Mouse (Mus musculus): ENCODE measurements around the gene Gabpb1.

Gabpb1 gene

GRCm38 (mm10) chr2:126591304-126591703, 84.8 kb downstream of the Gabpb1 start:
- no peak for DNase-seq

- no peak for DNase-seq
Observed at GRCm38 (mm10) chr2:126587468-126587867, 88.7 kb downstream of the Gabpb1 start.

- DNase-seq = no peak
Observed at GRCm38 (mm10) chr2:126584621-126585369, 91.3 kb downstream of the Gabpb1 start.

- no peak for DNase-seq
Observed at GRCm38 (mm10) chr2:126583960-126584359, 92.2 kb downstream of the Gabpb1 start.

GRCm38 (mm10) chr2:126579282-126579681, 96.9 kb downstream of the Gabpb1 start:
- DNase-seq = no peak
